Mouse (Mus musculus) c-Kit-negative CD71-positive TER-119-positive erythroid progenitor cells, embryonic 14.5 days (primary cell): ENCODE results near the gene Cldn18.

Experiments used
- DNase-seq: peaks from one replicate; pipeline ENCODE4 v3.0.0-alpha.2; 2013; ENCODE audit warnings: low read depth, low spot score

Gene Cldn18

GRCm38 (mm10) chr9:99717134-99717533, at the start of gene Cldn18:
TSS of gene Cldn18 (minus strand) at chr9:99717267.
- no peak for DNase-seq

GRCm38 (mm10) chr9:99763530-99763929, 46.5 kb upstream of the Cldn18 start:
- DNase-seq, result no peak

- DNase-seq, result no peak
These were observed 33.2 kb upstream of the Cldn18 start for GRCm38 (mm10) chr9:99750272-99750671.

DNA sequence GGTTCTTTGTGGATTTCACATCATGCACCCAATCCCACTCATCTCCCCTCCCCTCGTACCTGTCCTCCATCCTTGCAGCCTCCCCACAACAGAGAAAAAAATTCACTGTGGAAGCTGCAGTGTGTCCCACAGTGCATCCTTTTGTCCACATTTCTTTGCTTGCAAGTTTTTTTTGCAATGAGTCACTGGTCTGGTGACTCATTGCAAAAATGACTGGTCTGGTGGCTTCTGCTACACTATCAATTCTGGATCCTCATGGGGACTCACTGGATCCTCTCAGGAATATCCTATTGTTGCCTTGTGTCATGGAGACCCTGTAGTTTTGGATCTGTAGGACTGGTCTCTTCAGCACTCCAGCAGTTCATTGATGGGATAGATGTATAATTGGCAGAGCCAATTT, 31.2 kb upstream of the Cldn18 start:
- no peak for DNase-seq

DNA sequence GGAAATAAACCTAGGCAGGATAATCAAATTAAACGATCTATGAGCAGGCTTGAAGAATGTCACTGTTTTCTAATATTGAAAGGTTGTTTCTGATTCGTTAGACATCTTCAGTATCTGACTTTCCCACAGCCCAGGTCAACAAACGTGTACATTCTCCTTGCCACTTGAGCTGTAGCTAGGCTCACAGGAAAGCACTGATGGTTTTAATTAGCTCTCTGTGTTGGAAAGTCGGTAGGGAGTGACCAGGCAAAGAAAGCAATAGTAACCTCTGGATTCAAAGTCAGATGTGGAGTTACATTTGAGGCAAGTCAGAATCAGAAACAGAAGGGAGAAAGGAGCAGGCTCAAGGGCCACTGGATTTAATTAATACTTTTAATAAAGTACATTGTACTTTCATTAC, 30.7 kb upstream of the Cldn18 start:
- DNase-seq, result no peak

GRCm38 (mm10) chr9:99744548-99744947, 27.5 kb upstream of the Cldn18 start:
- DNase-seq, result no peak

DNA sequence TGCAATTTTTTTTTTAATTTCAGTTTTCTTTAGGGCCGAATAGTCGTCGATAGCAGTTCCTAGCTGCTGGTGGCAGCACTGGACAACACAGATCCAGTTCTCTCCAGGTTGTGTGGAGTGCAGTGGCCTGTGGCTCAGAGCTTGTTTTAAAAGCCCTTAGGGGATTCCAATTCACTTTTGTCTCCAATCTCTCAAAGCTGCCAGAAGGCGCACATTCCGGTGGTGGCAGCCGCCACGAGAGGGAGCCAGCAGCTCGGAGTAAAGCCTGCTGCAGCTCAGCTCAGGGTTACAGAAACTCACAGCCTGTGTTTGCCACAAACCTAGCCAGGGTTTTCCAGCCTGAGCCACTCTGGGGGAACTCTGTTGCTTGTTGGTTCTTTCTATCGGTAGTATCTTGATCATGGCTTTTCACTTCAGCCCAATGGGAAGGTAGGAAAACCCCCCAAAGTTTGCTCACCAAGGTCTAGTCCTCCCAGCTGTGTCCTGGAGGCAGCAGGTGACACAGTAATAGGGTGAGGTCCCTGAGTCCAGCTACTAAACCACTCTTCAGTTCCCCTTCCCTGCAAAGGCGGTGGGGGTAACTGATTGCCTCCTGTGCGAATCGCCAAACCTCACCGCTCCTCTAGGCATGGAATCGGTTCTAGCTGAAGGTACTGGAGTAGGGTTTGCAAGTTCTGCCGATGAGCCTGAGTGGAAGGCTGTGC, 13.0 kb upstream of the Cldn18 start:
- no peak for DNase-seq

- no peak for DNase-seq
These were observed 10.8 kb upstream of the Cldn18 start for GRCm38 (mm10) chr9:99727819-99728218.

GRCm38 (mm10) chr9:99725278-99725677, 8.2 kb upstream of the Cldn18 start:
- no peak for DNase-seq

DNA sequence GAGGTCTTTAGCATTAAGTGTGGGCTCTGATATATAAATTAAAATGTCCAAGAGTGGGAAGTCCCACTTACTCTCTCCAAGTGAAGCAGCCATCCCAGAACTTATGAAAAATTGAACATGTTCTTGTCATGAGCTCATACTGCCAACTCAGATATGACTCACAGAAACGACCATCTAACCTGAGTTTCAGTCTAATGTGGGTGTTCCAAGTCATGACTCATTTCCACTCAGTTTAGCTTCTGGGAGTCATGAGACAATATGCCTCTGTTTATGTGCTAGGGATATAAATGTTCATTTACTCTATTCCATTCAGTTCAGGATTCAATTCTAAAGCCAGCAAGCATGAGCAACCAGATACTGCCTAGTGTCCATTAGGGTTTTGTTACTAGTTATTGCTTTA, 2.9 kb upstream of the Cldn18 start:
- no peak for DNase-seq

GRCm38 (mm10) chr9:99710297-99710696, 6.8 kb downstream of the Cldn18 start:
- no peak for DNase-seq

GRCm38 (mm10) chr9:99709588-99710248, 7.3 kb downstream of the Cldn18 start:
- DNase-seq, result no peak

DNA sequence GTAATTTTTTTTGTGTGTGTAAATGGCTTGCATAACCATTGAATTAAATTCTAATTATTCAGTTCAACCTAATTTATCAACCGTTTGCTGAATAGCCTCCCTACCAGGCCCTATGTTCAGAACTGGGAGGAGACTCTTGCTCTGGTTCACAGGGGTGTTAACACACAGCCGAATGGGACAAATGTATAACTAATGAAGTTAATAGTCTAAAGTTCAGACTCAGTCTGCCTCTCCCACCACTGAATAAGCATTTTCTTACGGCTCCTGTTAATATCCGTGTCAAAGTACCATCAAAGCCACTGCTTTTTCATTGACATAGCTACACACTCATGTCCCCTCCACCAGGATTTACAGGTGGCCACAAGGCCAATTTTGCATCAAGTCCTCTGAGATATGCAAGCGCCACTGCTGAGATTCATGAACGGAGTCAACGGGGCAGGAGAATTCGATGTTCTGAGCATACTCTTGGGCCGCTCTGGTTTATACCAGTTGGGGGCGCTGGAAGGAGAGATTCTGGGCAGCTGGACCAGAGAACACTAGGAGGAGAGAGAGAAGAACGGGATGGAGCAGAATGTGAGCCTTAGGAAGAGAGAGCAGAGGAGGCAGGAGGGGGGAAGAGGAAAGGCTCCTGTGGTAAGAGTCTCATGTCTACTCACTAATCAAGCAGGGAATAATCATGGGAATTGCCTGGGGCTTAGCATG, 9.5 kb downstream of the Cldn18 start:
- no peak for DNase-seq

- no peak for DNase-seq
These were observed 10.8 kb downstream of the Cldn18 start for GRCm38 (mm10) chr9:99706264-99706663.

DNA sequence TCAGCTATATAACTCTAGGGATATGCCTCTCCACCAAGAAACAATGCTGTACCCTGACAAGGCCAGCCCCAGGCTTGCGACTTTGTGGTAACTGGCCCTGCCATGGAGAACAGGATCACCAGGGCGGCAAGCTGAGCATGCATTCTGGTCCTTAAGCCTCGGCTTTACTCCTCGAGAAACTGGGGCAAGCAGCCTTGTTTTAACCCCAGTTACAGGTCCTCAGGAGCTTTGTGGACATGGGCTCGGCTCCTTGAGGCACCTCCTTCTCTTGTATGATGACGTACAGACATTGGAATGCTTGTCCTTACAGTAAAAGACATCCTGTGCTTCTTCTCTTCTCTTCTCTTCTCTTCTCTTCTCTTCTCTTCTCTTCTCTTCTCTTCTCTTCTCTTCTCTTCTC, 13.4 kb downstream of the Cldn18 start:
- DNase-seq, result no peak

DNA sequence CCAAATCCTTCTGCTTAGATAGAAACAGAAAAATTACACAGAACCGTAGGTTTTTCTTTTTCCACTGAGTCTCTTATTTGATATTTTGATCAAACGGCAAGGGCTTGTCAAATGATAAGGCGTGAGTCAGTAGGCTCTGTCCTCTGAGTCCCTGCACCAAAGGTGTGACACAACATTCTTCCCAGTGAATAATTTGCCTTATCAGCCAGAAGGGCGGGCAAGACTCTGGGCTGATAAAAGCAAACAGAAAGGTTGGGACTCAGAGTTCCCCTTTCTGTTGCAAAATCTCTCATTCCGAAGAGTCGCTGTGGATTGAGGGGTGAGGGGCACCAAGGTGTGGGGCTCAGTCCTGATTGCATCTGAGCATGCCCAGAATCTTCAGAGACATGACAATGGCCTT, 14.9 kb downstream of the Cldn18 start:
- DNase-seq, result no peak

DNA sequence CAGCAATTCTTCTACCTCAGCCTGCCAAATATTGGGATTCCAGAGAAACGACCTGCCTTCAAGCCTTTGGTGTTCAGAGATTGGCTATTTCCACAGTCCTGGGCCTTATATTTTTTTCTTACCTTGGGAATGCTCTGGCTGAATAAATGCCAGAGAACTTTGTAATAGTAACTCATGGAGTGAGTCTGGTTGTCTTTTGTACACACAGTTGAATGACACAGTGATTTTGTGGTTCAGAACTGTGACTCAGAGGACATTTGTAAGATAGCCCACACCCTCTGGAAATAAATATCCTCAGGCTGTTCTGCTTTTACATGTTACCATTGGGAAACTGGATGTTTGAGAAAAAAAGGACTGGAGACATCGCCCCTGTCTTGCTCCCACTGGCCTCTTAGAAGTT, 15.9 kb downstream of the Cldn18 start:
- DNase-seq, result no peak

DNA sequence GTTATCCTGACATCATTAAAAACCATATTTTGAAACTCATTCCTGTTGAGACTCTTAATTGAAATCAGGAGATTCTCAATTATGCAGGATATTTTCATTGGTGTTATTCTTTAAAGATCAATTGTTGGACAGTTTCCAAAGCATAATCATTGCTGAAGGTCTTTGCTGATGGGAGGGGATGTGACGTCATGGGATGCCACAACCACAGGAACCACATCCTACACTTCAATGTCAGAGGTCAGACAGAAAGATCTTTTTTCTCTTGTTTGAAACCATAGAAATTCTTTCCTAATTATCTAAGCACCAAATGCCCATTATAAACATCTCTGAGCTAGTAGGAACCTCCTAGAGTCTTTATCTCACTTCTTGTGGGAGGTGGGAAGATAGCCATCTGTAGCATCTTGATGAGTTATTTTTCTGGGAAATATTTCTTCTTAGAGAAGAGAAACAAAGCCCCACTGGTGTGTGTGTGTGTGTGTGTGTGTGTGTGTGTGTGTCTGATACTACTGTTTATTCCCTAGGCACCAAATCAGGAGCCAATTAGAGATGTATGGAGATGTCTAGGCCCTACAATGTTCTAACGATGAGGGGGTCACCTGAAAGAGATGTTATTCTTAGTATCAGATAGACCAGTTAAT, 17.2 kb downstream of the Cldn18 start:
- DNase-seq, result no peak

- DNase-seq, result no peak
These were observed 22.1 kb downstream of the Cldn18 start for GRCm38 (mm10) chr9:99694961-99695360.

GRCm38 (mm10) chr9:99690386-99690785, 26.7 kb downstream of the Cldn18 start:
- no peak for DNase-seq

- DNase-seq, result no peak
These were observed 27.3 kb downstream of the Cldn18 start for GRCm38 (mm10) chr9:99689796-99690195.

GRCm38 (mm10) chr9:99685536-99686231, 31.4 kb downstream of the Cldn18 start:
- DNase-seq, result no peak
